Mouse (Mus musculus) midbrain, postnatal 0 days (tissue): ENCODE measurements around the gene Tmem189. TPM values are rescaled to one million over a fixed set of nuclear protein-coding genes. Genes with fewer than 3 reads are reported as not detected.

ENCODE experiments used
- ATAC-seq: fragments of 200-750 bp; cut with Nextera tagmentation; 2 replicates; pipeline ENCODE4 v1.8.0; 2017; ENCODE audit warnings: moderate number of reproducible peaks, mild to moderate bottlenecking, moderate TSS enrichment, moderate library complexity; ENCODE audit not compliant: low FRiP score
- DNase-seq: peaks from one replicate; pipeline ENCODE4 v3.0.0-alpha.2; 2015; ENCODE audit warnings: low spot score
- H3K27ac ChIP-seq: fragments of 300-500 bp; sonication (generic); 2 replicates; pipeline ENCODE4 v1.5.1; 2014; ENCODE audit warnings: low read depth, mild to moderate bottlenecking, low read length, mixed read lengths
- H3K27me3 ChIP-seq: fragments of 300-500 bp; sonication (generic); 2 replicates; pipeline ENCODE4 v1.6.1; 2014; ENCODE audit warnings: low read length, control low read depth, mixed read lengths; ENCODE audit not compliant: insufficient read depth
- H3K36me3 ChIP-seq: fragments of 300-500 bp; sonication (generic); 2 replicates; pipeline ENCODE4 v1.6.1; 2014; ENCODE audit warnings: low read length, control low read depth, mixed read lengths; ENCODE audit not compliant: insufficient read depth
- H3K4me1 ChIP-seq: fragments of 300-500 bp; sonication (generic); 2 replicates; pipeline ENCODE4 v1.6.1; 2014; ENCODE audit warnings: mild to moderate bottlenecking, control low read depth, antibody characterized with exemption, low read length, mixed read lengths; ENCODE audit not compliant: insufficient read depth
- H3K4me2 ChIP-seq: fragments of 300-500 bp; sonication (generic); 2 replicates; pipeline ENCODE4 v1.6.1; 2014; ENCODE audit warnings: low read depth, mild to moderate bottlenecking, low read length, mixed read lengths; ENCODE audit not compliant: poor library complexity, severe bottlenecking
- H3K4me3 ChIP-seq: fragments of 300-500 bp; sonication (generic); 2 replicates; pipeline ENCODE4 v1.5.1; 2014; ENCODE audit warnings: low read depth, mild to moderate bottlenecking, low read length, moderate library complexity
- H3K9ac ChIP-seq: fragments of 300-500 bp; sonication (generic); replicated peaks from 2 replicates; pipeline ENCODE4 v1.6.1; 2014; ENCODE audit warnings: mild to moderate bottlenecking, low read length, moderate library complexity, mixed read lengths; ENCODE audit not compliant: poor library complexity, severe bottlenecking
- H3K9me3 ChIP-seq: fragments of 300-500 bp; sonication (generic); 2 replicates; pipeline ENCODE4 v1.6.1; 2016; ENCODE audit warnings: low read length, control low read depth
- CTCF ChIP-seq: IDR thresholded peaks from 2 replicates; pipeline ENCODE4 v1.5.1; 2016; ENCODE audit warnings: antibody characterized with exemption, mild to moderate bottlenecking
- WGBS: fragments of 180-500 bp; shearing (Covaris S2); extraction: QIAGEN DNeasy Blood & Tissue Kit; methylation state at CpG from one replicate; pipeline ENCODE4 v1.1.7; 2014; 5-methylcytosine and 5-hydroxymethylcytosine counted together
- polyA plus RNA-seq: library from polyadenylated mRNA; unstranded; fragments of >200 nt; fragmentation: Nextera tagmentation; extraction: Ambion mirVana; gene quantifications from 2 replicates; pipeline ENCODE4 v1.2.1, GENCODE M21; 2015
- total RNA-seq: library from RNA; depleted of rRNA; stranded (reverse); fragments of >200 nt; gene quantifications from 2 replicates; pipeline ENCODE4 v1.2.3, GENCODE M21; 2014

The Tmem189 gene
- total and polyA plus RNA-seq, 2 experiments from 2014 or later: 33.5 to 65.9 TPM

- peak overlapping the region; percentile 75 for H3K4me2 ChIP-seq
- no peak for TF ChIP-seq CTCF
- H3K9ac ChIP-seq: peak overlapping the region; percentile 93
- under 1% methylated on average over 31 of the region's 31 CpGs for WGBS
- DNase-seq (no peak), ATAC-seq (peak; percentile 11; the same call in 1 of the 2 replicates)
- H3K4me1 ChIP-seq: peaks cover 10% of the 10 kb centered on the region
- H3K27me3 ChIP-seq: no peaks in the 10 kb centered on the region
- H3K4me3 ChIP-seq: peak overlapping the region; percentile 92
- no peaks in the 10 kb centered on the region for H3K9me3 ChIP-seq
- peak overlapping the region; percentile 84 for H3K27ac ChIP-seq
- H3K36me3 ChIP-seq: 0 out of 2 replicates have a peak, but pooled peaks cover 3% of the 10 kb centered on the region
Observed at GRCm38 (mm10) chr2:167631181-167631590, 58.4 kb downstream of the Tmem189 start.

DNA sequence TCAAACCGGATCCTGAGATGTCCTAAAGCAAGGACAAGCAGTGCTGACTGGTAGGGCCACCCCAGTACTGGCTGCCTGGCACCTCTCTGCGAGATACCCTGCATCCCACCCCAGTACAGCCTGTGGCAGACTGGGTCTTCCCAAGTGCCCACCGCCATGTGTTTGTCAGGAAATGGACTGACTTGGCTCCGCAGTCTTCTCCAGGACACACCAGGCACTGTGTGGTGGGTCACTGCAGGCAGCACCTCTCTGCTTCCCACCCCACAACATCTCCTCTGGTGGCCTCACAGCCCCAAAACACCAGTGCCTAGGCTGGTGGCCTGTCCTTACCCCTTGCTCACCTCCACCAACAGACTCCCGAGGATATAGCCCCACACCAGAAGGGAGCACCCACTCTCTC is 59.2 kb downstream of the Tmem189 start:
- Histone ChIP-seq H3K4me2 (peak overlapping the region; percentile 75), H3K9me3 (no peaks in the 10 kb centered on the region), H3K4me3 (peak overlapping the region; percentile 92), H3K27me3 (no peaks in the 10 kb centered on the region), H3K27ac (no peak overlapping the region), H3K9ac (peak overlapping the region; percentile 93), H3K4me1 (peaks cover 15% of the 10 kb centered on the region), H3K36me3 (0 out of 2 replicates have a peak, but pooled peaks cover 3% of the 10 kb centered on the region)
- 79% methylated on average over 5 of the region's 5 CpGs for WGBS
- DNase-seq: no peak
- ATAC-seq: no peak
- TF ChIP-seq CTCF: no peak

DNA sequence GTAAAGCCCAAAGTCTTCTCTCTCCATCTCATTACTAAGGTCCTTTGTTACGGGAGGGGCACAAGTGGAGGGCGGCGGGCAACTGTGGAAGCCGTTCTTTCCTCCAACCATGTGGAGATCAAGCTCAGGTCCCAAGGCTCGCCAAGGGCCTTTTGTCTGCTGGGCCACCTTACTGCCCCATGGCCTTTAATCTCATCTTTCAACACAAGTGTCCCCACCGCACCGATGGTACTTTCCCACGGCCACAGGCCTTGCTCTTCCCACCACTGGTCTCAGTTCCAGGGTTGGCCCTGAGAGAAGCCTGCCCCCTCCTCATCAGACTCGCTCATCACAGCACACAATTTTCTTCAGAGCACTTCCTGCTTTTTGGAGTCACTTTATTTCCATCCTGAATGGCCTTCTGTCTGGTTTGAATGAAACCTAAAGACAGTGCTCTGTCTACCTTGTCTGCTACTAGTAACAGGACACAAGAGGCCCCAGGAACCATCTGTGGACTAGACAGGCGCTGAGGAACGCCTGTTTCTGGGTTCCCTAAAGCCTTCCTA is 59.9 kb downstream of the Tmem189 start:
- no peak for TF ChIP-seq CTCF
- no peak overlapping the region for H3K9ac ChIP-seq
- no peak for ATAC-seq

GRCm38 (mm10) chr2:167628872-167629271 is 60.8 kb downstream of the Tmem189 start:
- no peak overlapping the region for H3K27ac ChIP-seq
- H3K4me3 ChIP-seq: no peak overlapping the region
- H3K9ac ChIP-seq: no peak overlapping the region
- no peaks in the 10 kb centered on the region for H3K27me3 ChIP-seq
- H3K9me3 ChIP-seq: no peaks in the 10 kb centered on the region
- 71% methylated on average over 4 of the region's 4 CpGs for WGBS
- H3K36me3 ChIP-seq: 0 out of 2 replicates have a peak, but pooled peaks cover 3% of the 10 kb centered on the region
- no peak overlapping the region for H3K4me2 ChIP-seq
- H3K4me1 ChIP-seq: peaks cover 14% of the 10 kb centered on the region
- TF ChIP-seq CTCF: no peak
- peak; percentile 24 for DNase-seq
- no peak for ATAC-seq

More for the DNA sequence above, 59.9 kb downstream of the Tmem189 start:
- 65% methylated on average over 11 of the region's 11 CpGs for WGBS
- H3K27ac ChIP-seq: no peak overlapping the region
- no peak for DNase-seq
- peaks cover 16% of the 10 kb centered on the region for H3K4me1 ChIP-seq
- no peaks in the 10 kb centered on the region for H3K27me3 ChIP-seq
- H3K9me3 ChIP-seq: no peaks in the 10 kb centered on the region
- no peak overlapping the region for H3K4me3 ChIP-seq
- H3K4me2 ChIP-seq: peak overlapping the region; percentile 75; the same call in 1 of the 2 replicates
- H3K36me3 ChIP-seq: 0 out of 2 replicates have a peak, but pooled peaks cover 3% of the 10 kb centered on the region

- H3K27me3 ChIP-seq: no peaks in the 10 kb centered on the region
- peaks cover 14% of the 10 kb centered on the region for H3K4me1 ChIP-seq
- H3K27ac ChIP-seq: no peak overlapping the region
- ATAC-seq (no peak), DNase-seq (no peak)
- H3K4me2 ChIP-seq: no peak overlapping the region
- H3K4me3 ChIP-seq: no peak overlapping the region
- H3K9ac ChIP-seq: no peak overlapping the region
- TF ChIP-seq CTCF: no peak
- no peaks in the 10 kb centered on the region for H3K9me3 ChIP-seq
- H3K36me3 ChIP-seq: 0 out of 2 replicates have a peak, but pooled peaks cover 3% of the 10 kb centered on the region
- 80% methylated on average over 7 of the region's 7 CpGs for WGBS
Observed at GRCm38 (mm10) chr2:167627019-167627418, 62.6 kb downstream of the Tmem189 start.

DNA sequence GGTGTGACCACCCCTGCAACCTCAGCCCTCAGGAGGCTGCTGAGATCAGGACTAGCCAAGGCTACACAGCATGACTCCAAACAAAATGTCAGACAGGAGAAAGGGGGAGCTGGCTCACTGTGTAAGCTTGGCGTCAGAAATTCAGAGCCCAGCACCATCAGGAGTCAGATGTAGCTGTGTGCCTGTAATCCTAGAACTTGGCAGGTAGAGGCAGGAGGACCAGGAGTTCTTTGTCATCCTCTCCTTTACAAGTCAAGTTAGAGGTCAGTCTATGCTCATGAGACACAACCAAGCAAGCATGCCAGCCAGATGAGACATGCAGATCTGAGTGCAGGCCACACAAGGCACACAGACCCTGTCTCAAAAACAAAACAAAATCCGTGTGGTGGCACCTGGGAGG is 64.0 kb downstream of the Tmem189 start:
- no peaks in the 10 kb centered on the region for H3K9me3 ChIP-seq
- 38% methylated on average over 2 of the region's 2 CpGs for WGBS
- 0 out of 2 replicates have a peak, but pooled peaks cover 3% of the 10 kb centered on the region for H3K36me3 ChIP-seq
- peaks cover 12% of the 10 kb centered on the region for H3K4me1 ChIP-seq
- H3K27ac ChIP-seq: no peak overlapping the region
- H3K9ac ChIP-seq: no peak overlapping the region
- no peak for TF ChIP-seq CTCF
- ATAC-seq (no peak), DNase-seq (no peak)
- H3K27me3 ChIP-seq: no peaks in the 10 kb centered on the region
- no peak overlapping the region for H3K4me3 ChIP-seq
- H3K4me2 ChIP-seq: no peak overlapping the region
